Mouse (Mus musculus) spleen, postnatal 4 days (tissue): ENCODE measurements at regions not wholly inside any gene's neighbourhood (a gene's known extent, or its start where the extent isn't known, plus 50 kb on each side); places are given as distances from the start of the nearest gene placed in this dataset.
"Not testable (repeated sequence)": the region's sequence is repeated elsewhere in the genome, so short reads cannot be mapped to it uniquely, and the experiment has no call there.

Source experiments
- DNase-seq, 2 experiments: peaks; one replicate each; pipeline ENCODE4 v3.0.0; 2022; ENCODE audit warnings: low spot score in 2 of 2

DNA sequence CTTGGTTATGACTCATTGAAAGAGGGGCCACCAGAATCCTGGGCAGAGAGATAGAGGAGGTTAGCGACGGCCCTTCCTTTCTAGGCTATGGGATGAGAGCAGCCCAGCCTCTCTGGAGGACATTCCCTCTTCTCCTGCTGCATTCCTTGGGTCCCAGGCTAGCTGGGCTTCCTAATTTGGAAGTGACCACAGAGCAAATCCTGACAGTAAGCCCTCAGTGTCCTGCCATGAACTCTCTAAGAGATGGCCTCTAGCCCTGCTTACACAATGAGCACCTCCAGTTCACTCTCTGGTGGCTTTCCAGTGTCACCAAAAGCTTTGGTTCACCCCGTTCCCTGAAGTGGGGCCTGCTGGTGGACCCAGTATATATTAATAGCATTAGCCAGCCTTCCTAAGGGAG lies 64.1 kb upstream of the Rmdn2 start:
- no peak for DNase-seq

- DNase-seq, result not testable (repeated sequence)
Observed at GRCm38 (mm10) chr17:79550409-79550808, 61.3 kb upstream of the Rmdn2 start.

DNA sequence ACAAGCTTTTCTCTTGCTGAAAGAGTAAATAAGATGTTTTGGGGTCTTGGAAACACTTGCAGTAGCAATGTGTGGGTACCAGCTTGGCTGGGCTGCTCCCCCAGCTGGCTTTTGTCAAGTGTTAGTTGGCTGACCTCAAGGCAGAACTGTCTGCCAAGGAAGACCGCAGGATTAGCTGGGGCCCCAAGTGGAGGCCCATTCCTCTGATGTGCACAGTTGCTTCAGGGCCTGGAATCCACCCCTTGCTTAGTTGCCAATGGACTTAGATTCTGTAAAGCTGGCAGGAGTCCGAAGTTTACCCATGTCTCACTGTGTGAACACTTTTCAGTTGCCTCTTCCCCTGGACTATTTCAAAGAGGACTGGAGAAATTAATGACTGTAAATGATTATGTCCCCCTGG lies 57.8 kb upstream of the Rmdn2 start:
- no peak for DNase-seq

- no peak for DNase-seq
Observed at GRCm38 (mm10) chr17:79555593-79555992, 56.1 kb upstream of the Rmdn2 start.
